Mouse (Mus musculus) cerebellum, adult 11-12 months (tissue): Measurements from ENCODE around the gene Parl.

Source experiments
- DNase-seq: peaks from one replicate; pipeline ENCODE4 v3.0.0; 2022

The Parl gene

GRCm38 (mm10) chr16:20234406-20234805, 67.8 kb downstream of the Parl start:
- DNase-seq, result no peak
